9 mouse cellular contexts compared by ENCODE assay signal in genomic region chr4:66450115-66450514, GRCm38 (mm10). TPM values are rescaled to one million over a fixed set of nuclear protein-coding genes. Genes with fewer than 3 reads are reported as not detected.
A peak's percentile ranks its signal among the peaks of the same experiment; 100 is the strongest.
DNase-seq lines count a peak whose midpoint lies in the region; ATAC-seq and TF ChIP-seq lines count a peak whose summit lies in the region.
"Had no signal": no experiment of that assay in that cellular context is flagged by ENCODE, and none has a peak within 500 bp of the region (broad histone marks: within the 10 kb centered on the region; RNA-seq: fewer than 3 reads in every experiment).

No protein-coding gene starts in this region.

- H3K27ac ChIP-seq in lung, embryonic 14.5 days (ENCODE audit: low read depth): no peak overlapping the region
- H3K27ac ChIP-seq in neural tube, embryonic 14.5 days (ENCODE audit: low read depth, low read length): no peak overlapping the region
- H3K27ac ChIP-seq: embryonic facial prominence, embryonic 15.5 days had no signal

- no peak for TF ChIP-seq POLR2A in lung, adult 2 months (IDR thresholded peaks at IDR 0.05; ENCODE audit: borderline replicate concordance, extremely low read depth, low read depth, low read length)

- no peaks in the 10 kb centered on the region for H3K27me3 ChIP-seq in lung, embryonic 14.5 days (ENCODE audit: insufficient read depth, low read length)
- H3K27me3 ChIP-seq in neural tube, embryonic 14.5 days (ENCODE audit: control insufficient read depth, insufficient read depth, low read length): no peaks in the 10 kb centered on the region
- H3K27me3 ChIP-seq: embryonic facial prominence, embryonic 15.5 days had no signal

- DNase-seq in cerebellum, postnatal 14 days: peak; percentile 4 to 35
- no peak for DNase-seq in cerebellum, adult 11-12 months
- peak; percentile 64 for DNase-seq in lung, embryonic 14.5 days
- DNase-seq in lung, adult 2 months: no peak
- peak; percentile 2 for DNase-seq in kidney, adult 18-20 months
- no peak for DNase-seq in left cerebral cortex, postnatal 25 days (ENCODE audit: low spot score in 2 of 2)
- DNase-seq in thymus, postnatal 25 days: no peak

- peak; percentile 17; the same call in 1 of the 2 replicates for TF ChIP-seq CTCF in lung, embryonic 14.5 days (IDR thresholded peaks at IDR 0.05; ENCODE audit: low read depth)
- no peak for TF ChIP-seq CTCF in lung, adult 2 months (IDR thresholded peaks at IDR 0.05; ENCODE audit: insufficient read depth, low read length)

- intact Hi-C loops in left cerebral cortex, postnatal 25 days (cut with DNase I): loop anchor here (5.0 kb wide), 1 partner anchor 798 kb away; no protein-coding TSS in a partner anchor

- H3K36me3 ChIP-seq in lung, embryonic 14.5 days (ENCODE audit: insufficient read depth): no peaks in the 10 kb centered on the region
- H3K36me3 ChIP-seq in neural tube, embryonic 14.5 days (ENCODE audit: control insufficient read depth, insufficient read depth, low read length): no peaks in the 10 kb centered on the region
- H3K36me3 ChIP-seq: embryonic facial prominence, embryonic 15.5 days had no signal

- no peak overlapping the region for H3K9ac ChIP-seq in lung, embryonic 14.5 days
- no peak overlapping the region for H3K9ac ChIP-seq in neural tube, embryonic 14.5 days (replicated peaks; ENCODE audit: low read depth, low read length)
- H3K9ac ChIP-seq: embryonic facial prominence, embryonic 15.5 days had no signal

- no peaks in the 10 kb centered on the region for H3K4me1 ChIP-seq in lung, embryonic 14.5 days (ENCODE audit: insufficient read depth)
- H3K4me1 ChIP-seq in lung, adult 2 months (ENCODE audit: control insufficient read depth, insufficient read depth, low read length): no peaks in the 10 kb centered on the region
- H3K4me1 ChIP-seq in neural tube, embryonic 14.5 days (ENCODE audit: control insufficient read depth, insufficient read depth, low read length): no peaks in the 10 kb centered on the region
- H3K4me1 ChIP-seq: embryonic facial prominence, embryonic 15.5 days had no signal

- ATAC-seq in lung, embryonic 14.5 days (ENCODE audit: insufficient read depth): peak; percentile 47; the same call in 1 of the 2 replicates
- peak; percentile 34; the same call in 1 of the 2 replicates for ATAC-seq in neural tube, embryonic 14.5 days (ENCODE audit: low read depth)

- no peak overlapping the region for H3K4me2 ChIP-seq in lung, embryonic 14.5 days
- no peak overlapping the region for H3K4me2 ChIP-seq in neural tube, embryonic 14.5 days (ENCODE audit: low read depth, low read length)
- H3K4me2 ChIP-seq: embryonic facial prominence, embryonic 15.5 days had no signal

- H3K9me3 ChIP-seq in lung, embryonic 14.5 days (ENCODE audit: low read depth, low read length): no peaks in the 10 kb centered on the region
- H3K9me3 ChIP-seq in neural tube, embryonic 14.5 days (ENCODE audit: control insufficient read depth, low read length): no peaks in the 10 kb centered on the region
- H3K9me3 ChIP-seq: embryonic facial prominence, embryonic 15.5 days had no signal

- H3K4me3 ChIP-seq in lung, embryonic 14.5 days (ENCODE audit: low read depth, low read length): no peak overlapping the region
- no peak overlapping the region for H3K4me3 ChIP-seq in lung, adult 2 months (replicated peaks; ENCODE audit: extremely low read depth, low read depth, low read length)
- no peak overlapping the region for H3K4me3 ChIP-seq in neural tube, embryonic 14.5 days (ENCODE audit: low read depth, low read length)
- H3K4me3 ChIP-seq: embryonic facial prominence, embryonic 15.5 days had no signal

- 26% methylated on average over 3 of the region's 3 CpGs for WGBS in lung, embryonic 14.5 days
- WGBS in lung, adult 2 months: 31% methylated on average over 3 of the region's 3 CpGs
- 44% methylated on average over 3 of the region's 3 CpGs for WGBS in neural tube, embryonic 14.5 days

RNA-seq across cellular contexts. Expression of gene Astn2, which starts 45.7 kb away (rescaled TPM):
- polyA plus RNA-seq in lung, embryonic 14.5 days (2014; fragmentation: Nextera tagmentation; extraction: Ambion mirVana): 1.1 and 1.2 TPM in 2 replicates
- 9.0 and 10.7 TPM in 2 replicates for polyA plus RNA-seq in lung, adult 2 months (2012; rRNA removed)
- polyA plus RNA-seq in neural tube, embryonic 14.5 days (2014; fragmentation: Nextera tagmentation; extraction: Ambion mirVana): 4.9 and 6.3 TPM in 2 replicates
- total RNA-seq in left cerebral cortex, postnatal 25 days (2021): 10 to 100 TPM; 40.9 to 42.9 TPM

Comparison
In these comparisons a context has a peak if more than half of its experiments do, and no peak if none do; other contexts are left out.
1. DNase-seq: peak in cerebellum, postnatal 14 days (2 of 2), lung, embryonic 14.5 days (single experiment) and kidney, adult 18-20 months (single experiment); none in cerebellum, adult 11-12 months (single experiment), lung, adult 2 months (single experiment), left cerebral cortex, postnatal 25 days (0 of 2) and thymus, postnatal 25 days (single experiment).